Mouse (Mus musculus): Measurements from ENCODE around the gene Gm13278. TPM values are rescaled to one million over a fixed set of nuclear protein-coding genes. Genes with fewer than 3 reads are reported as not detected.
"Not testable (repeated sequence)": the region's sequence is repeated elsewhere in the genome, so short reads cannot be mapped to it uniquely, and the experiment has no call there.

The Gm13278 gene
- polyA plus RNA-seq, 1 experiment from 2014 or later, result not detected

GRCm38 (mm10) chr4:88759610-88760268 lies 31.6 kb upstream of the Gm13278 start, which contains the start of gene Gm13283:
Gm13283 (plus strand) TSS chr4:88760119.
- not testable (repeated sequence) for H3K4me1 ChIP-seq (ENCODE audit: control insufficient read depth, insufficient read depth, low read length); H3K36me3 ChIP-seq (ENCODE audit: control insufficient read depth, insufficient read depth, low read length); H3K9me3 ChIP-seq (ENCODE audit: control insufficient read depth, low read depth, low read length); H3K27me3 ChIP-seq (ENCODE audit: control insufficient read depth, insufficient read depth, low read length); H3K9ac ChIP-seq (replicated peaks; ENCODE audit: low read depth, low read length); ATAC-seq (ENCODE audit: insufficient number of reproducible peaks, insufficient read depth, low FRiP score, low read depth); H3K27ac ChIP-seq (ENCODE audit: low read length)
- Histone ChIP-seq H3K4me2 (replicated peaks; ENCODE audit: low read depth, low read length) (peak within 1 kb of the TSS; percentile 30), H3K4me3 (ENCODE audit: low read depth, low read length) (peak within 1 kb of the TSS; percentile 16; the same call in 1 of the 2 replicates)
- 24% methylated on average over 8 of the region's 14 CpGs for WGBS

GRCm38 (mm10) chr4:88760431-88760830 lies 30.9 kb upstream of the Gm13278 start:
- 0% methylated on average over 21 of the region's 28 CpGs for WGBS
- ATAC-seq (ENCODE audit: insufficient number of reproducible peaks, insufficient read depth, low FRiP score, low read depth); H3K9ac ChIP-seq (replicated peaks; ENCODE audit: low read depth, low read length); H3K4me1 ChIP-seq (ENCODE audit: control insufficient read depth, insufficient read depth, low read length); H3K27me3 ChIP-seq (ENCODE audit: control insufficient read depth, insufficient read depth, low read length); H3K36me3 ChIP-seq (ENCODE audit: control insufficient read depth, insufficient read depth, low read length); H3K9me3 ChIP-seq (ENCODE audit: control insufficient read depth, low read depth, low read length); H3K27ac ChIP-seq (ENCODE audit: low read length): not testable (repeated sequence)
- H3K4me3 ChIP-seq (ENCODE audit: low read depth, low read length), result peak overlapping the region; percentile 16; the same call in 1 of the 2 replicates
- peak overlapping the region; percentile 30 for H3K4me2 ChIP-seq (replicated peaks; ENCODE audit: low read depth, low read length)

GRCm38 (mm10) chr4:88761776-88762175 lies 29.6 kb upstream of the Gm13278 start:
- not testable (repeated sequence) for H3K27me3 ChIP-seq (ENCODE audit: control insufficient read depth, insufficient read depth, low read length); H3K4me2 ChIP-seq (replicated peaks; ENCODE audit: low read depth, low read length)
- WGBS, result 65% methylated on average over 6 of the region's 8 CpGs

GRCm38 (mm10) chr4:88762341-88762740 lies 29.0 kb upstream of the Gm13278 start:
- H3K4me1 ChIP-seq (ENCODE audit: control insufficient read depth, insufficient read depth, low read length); H3K9ac ChIP-seq (replicated peaks; ENCODE audit: low read depth, low read length); H3K4me3 ChIP-seq (ENCODE audit: low read depth, low read length); H3K4me2 ChIP-seq (replicated peaks; ENCODE audit: low read depth, low read length); ATAC-seq (ENCODE audit: insufficient number of reproducible peaks, insufficient read depth, low FRiP score, low read depth); H3K27ac ChIP-seq (ENCODE audit: low read length); H3K9me3 ChIP-seq (ENCODE audit: control insufficient read depth, low read depth, low read length); H3K27me3 ChIP-seq (ENCODE audit: control insufficient read depth, insufficient read depth, low read length); H3K36me3 ChIP-seq (ENCODE audit: control insufficient read depth, insufficient read depth, low read length): not testable (repeated sequence)
- 64% methylated on average over 9 of the region's 9 CpGs for WGBS

More at GRCm38 (mm10) chr4:88761776-88762175, 29.6 kb upstream of the Gm13278 start:
- H3K9ac ChIP-seq (replicated peaks; ENCODE audit: low read depth, low read length); H3K4me3 ChIP-seq (ENCODE audit: low read depth, low read length); H3K9me3 ChIP-seq (ENCODE audit: control insufficient read depth, low read depth, low read length); ATAC-seq (ENCODE audit: insufficient number of reproducible peaks, insufficient read depth, low FRiP score, low read depth); H3K36me3 ChIP-seq (ENCODE audit: control insufficient read depth, insufficient read depth, low read length); H3K27ac ChIP-seq (ENCODE audit: low read length); H3K4me1 ChIP-seq (ENCODE audit: control insufficient read depth, insufficient read depth, low read length): not testable (repeated sequence)

- Histone ChIP-seq H3K27ac (ENCODE audit: low read length) (peak overlapping the region; percentile 27; the same call in 1 of the 2 replicates), H3K4me3 (ENCODE audit: low read depth, low read length) (peak overlapping the region; percentile 17; the same call in 1 of the 2 replicates), H3K4me2 (replicated peaks; ENCODE audit: low read depth, low read length) (peak overlapping the region; percentile 35; the same call in 1 of the 2 replicates)
- ATAC-seq (ENCODE audit: insufficient number of reproducible peaks, insufficient read depth, low FRiP score, low read depth); H3K4me1 ChIP-seq (ENCODE audit: control insufficient read depth, insufficient read depth, low read length); H3K9ac ChIP-seq (replicated peaks; ENCODE audit: low read depth, low read length); H3K9me3 ChIP-seq (ENCODE audit: control insufficient read depth, low read depth, low read length); H3K27me3 ChIP-seq (ENCODE audit: control insufficient read depth, insufficient read depth, low read length); H3K36me3 ChIP-seq (ENCODE audit: control insufficient read depth, insufficient read depth, low read length): not testable (repeated sequence)
- WGBS, result 5% methylated on average over 23 of the region's 42 CpGs
Observed at GRCm38 (mm10) chr4:88763384-88764018, 27.8 kb upstream of the Gm13278 start.

GRCm38 (mm10) chr4:88773534-88773933 lies 17.8 kb upstream of the Gm13278 start, which contains the start of gene Gm13290:
Gm13290 (plus strand) TSS chr4:88773834.
- H3K4me2 ChIP-seq (replicated peaks; ENCODE audit: low read depth, low read length); H3K27me3 ChIP-seq (ENCODE audit: control insufficient read depth, insufficient read depth, low read length); ATAC-seq (ENCODE audit: insufficient number of reproducible peaks, insufficient read depth, low FRiP score, low read depth); H3K9me3 ChIP-seq (ENCODE audit: control insufficient read depth, low read depth, low read length); H3K27ac ChIP-seq (ENCODE audit: low read length); H3K36me3 ChIP-seq (ENCODE audit: control insufficient read depth, insufficient read depth, low read length); H3K4me1 ChIP-seq (ENCODE audit: control insufficient read depth, insufficient read depth, low read length); H3K4me3 ChIP-seq (ENCODE audit: low read depth, low read length); H3K9ac ChIP-seq (replicated peaks; ENCODE audit: low read depth, low read length): not testable (repeated sequence)
- no CpG with 5 or more reads among the region's 32 CpGs for WGBS

GRCm38 (mm10) chr4:88776622-88777021 lies 14.7 kb upstream of the Gm13278 start, which contains the start of gene Gm13289:
Gm13289 (plus strand) TSS chr4:88776922.
- H3K36me3 ChIP-seq (ENCODE audit: control insufficient read depth, insufficient read depth, low read length); ATAC-seq (ENCODE audit: insufficient number of reproducible peaks, insufficient read depth, low FRiP score, low read depth); H3K9ac ChIP-seq (replicated peaks; ENCODE audit: low read depth, low read length); H3K4me1 ChIP-seq (ENCODE audit: control insufficient read depth, insufficient read depth, low read length); H3K27me3 ChIP-seq (ENCODE audit: control insufficient read depth, insufficient read depth, low read length); H3K4me2 ChIP-seq (replicated peaks; ENCODE audit: low read depth, low read length); H3K9me3 ChIP-seq (ENCODE audit: control insufficient read depth, low read depth, low read length); H3K4me3 ChIP-seq (ENCODE audit: low read depth, low read length); H3K27ac ChIP-seq (ENCODE audit: low read length): not testable (repeated sequence)
- WGBS, result no CpG with 5 or more reads among the region's 29 CpGs

GRCm38 (mm10) chr4:88779550-88779949 lies 11.8 kb upstream of the Gm13278 start, which contains the start of gene Gm13272:
Gm13272 (plus strand) TSS chr4:88779850.
- not testable (repeated sequence) for H3K9me3 ChIP-seq (ENCODE audit: control insufficient read depth, low read depth, low read length); H3K4me2 ChIP-seq (replicated peaks; ENCODE audit: low read depth, low read length); H3K27me3 ChIP-seq (ENCODE audit: control insufficient read depth, insufficient read depth, low read length); H3K27ac ChIP-seq (ENCODE audit: low read length); H3K4me3 ChIP-seq (ENCODE audit: low read depth, low read length); H3K9ac ChIP-seq (replicated peaks; ENCODE audit: low read depth, low read length); H3K4me1 ChIP-seq (ENCODE audit: control insufficient read depth, insufficient read depth, low read length); H3K36me3 ChIP-seq (ENCODE audit: control insufficient read depth, insufficient read depth, low read length); ATAC-seq (ENCODE audit: insufficient number of reproducible peaks, insufficient read depth, low FRiP score, low read depth)
- WGBS, result no CpG with 5 or more reads among the region's 29 CpGs

Data from stomach, embryonic 14.5 days (tissue).